Mouse (Mus musculus): ENCODE results near the gene Gm47996.

GRCm38 (mm10) chr1:151216417-151216816 lies 6.5 kb downstream of the Gm47996 start:
- TF ChIP-seq POLR2A (IDR thresholded peaks at IDR 0.05; ENCODE audit: extremely low read depth, insufficient read depth, low read length), result no peak
- no peak for TF ChIP-seq CTCF (IDR thresholded peaks at IDR 0.05; ENCODE audit: low read depth, low read length)

Measured in liver, adult 2 months (tissue).